Mouse (Mus musculus): ENCODE measurements at regions not wholly inside any gene's neighbourhood (a gene's known extent, or its start where the extent isn't known, plus 50 kb on each side); places are given as distances from the start of the nearest gene placed in this dataset.
"Not testable (repeated sequence)": the region's sequence is repeated elsewhere in the genome, so short reads cannot be mapped to it uniquely, and the experiment has no call there.

DNA sequence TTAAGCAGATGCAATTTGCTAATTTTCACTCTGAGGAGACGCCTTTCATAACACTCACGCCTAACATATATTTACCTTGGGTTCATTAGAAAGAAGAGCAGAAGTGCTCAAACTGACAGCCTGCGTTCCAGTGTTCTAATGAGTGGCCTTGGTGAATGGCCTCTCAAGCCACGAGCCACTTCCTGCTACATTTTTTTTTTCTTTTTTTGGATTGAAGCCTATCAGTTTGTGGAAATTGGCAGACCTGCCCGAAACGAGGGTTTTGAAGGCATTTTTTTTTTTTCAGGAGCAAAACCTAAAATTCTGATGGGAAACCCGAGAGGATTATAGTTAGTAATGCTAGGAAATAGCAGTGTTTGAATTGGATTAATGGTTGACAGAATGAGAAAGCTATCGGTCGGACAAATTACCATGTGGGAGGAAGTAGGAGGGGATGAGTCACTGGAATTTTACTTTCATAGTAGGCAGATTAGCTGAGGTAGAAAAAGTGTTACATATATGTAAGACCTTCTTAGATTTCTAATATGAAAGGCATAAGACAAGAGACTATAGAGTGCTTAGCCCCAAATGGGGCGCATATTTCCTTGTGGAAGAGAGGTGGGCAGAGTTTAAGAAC is 113.7 kb upstream of the Cwc22 start:
- no peak for DNase-seq

DNA sequence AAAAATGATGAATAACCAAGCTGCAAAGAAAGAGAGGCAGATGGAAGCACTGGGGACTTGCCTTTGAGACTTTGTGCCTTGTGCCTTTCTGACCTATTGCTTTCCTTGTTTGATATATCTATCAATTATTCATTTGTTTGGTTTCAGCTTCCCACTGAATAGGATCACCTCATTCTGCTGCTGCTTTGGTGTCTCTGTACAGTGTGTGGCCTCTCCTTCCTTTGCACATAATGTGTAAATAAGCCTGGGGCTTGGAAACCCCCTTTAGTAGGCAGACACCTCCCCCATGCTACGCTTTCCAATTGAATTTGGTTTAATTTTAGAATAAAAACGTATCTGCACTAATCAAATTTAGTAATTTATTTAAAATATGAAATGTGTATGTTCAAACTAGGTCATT is 112.8 kb upstream of the Cwc22 start:
- DNase-seq, result no peak

DNA sequence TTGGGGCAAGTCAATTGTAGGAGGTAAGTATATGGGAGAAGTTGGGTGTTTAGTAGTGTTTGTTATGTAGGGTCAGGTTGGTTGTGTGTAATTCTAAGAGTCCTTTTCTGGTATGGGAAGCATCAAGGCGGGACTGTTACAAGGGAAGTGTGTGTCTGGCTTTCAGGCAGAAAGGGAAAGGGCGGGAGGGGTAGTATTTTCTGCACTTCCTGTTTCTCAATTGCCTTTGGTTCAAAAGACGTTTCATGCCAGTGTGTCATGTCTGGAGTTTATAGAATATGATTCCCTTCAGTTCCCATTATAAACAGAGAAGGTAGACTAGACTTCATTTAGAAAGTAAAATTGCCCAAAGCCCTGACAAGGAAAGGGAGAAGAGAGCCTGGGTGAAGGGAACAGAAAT is 107.7 kb upstream of the Cwc22 start:
- no peak for DNase-seq

DNA sequence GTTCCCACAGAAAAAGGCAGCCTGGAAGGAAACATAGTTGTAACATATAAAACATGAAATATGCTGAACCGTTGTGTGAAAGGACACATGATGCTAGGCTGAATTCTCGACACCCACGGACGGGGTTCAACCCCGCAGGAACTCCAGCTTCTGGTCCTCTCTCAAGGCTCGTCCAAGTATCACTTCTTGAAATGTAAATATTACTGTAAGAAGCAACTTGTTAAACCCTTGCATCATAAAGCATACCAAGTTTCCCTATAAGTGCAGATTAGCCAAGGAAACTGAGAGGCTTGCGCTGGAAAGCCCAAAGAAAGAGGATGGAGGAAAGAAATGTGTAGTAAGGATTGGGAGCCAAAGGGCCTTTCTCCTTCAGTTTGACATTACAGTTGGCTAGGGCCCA is 104.4 kb upstream of the Cwc22 start:
- DNase-seq, result no peak

DNA sequence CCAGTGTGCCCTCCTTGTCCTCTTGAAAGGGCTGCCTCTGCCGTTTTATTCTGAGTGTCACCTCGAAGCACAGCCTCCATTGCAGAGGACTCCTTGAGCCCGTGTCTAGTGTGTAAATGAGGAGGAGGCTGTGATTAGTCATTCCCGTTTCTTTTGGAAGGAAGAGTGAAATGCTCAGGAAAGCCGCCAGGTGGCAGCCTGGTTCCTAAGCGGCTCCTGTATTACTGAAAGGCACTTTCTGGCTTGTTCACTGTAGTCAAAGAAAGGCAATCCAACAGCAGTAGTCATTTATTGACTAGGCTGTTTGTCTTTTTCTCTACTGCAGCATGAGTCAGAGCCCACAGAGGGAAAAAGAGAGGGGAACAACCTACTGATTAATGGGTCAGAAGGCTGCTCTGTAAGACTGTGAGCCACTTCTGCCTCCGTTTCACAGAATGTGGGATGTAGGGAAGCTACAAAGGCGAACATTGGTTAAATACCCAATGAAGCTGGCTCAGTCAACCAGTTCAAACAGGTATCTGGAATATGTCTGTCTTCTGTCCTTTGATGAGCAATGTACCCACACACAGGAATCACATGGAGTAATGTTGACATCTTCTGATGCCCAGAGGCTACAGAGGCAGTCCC is 103.2 kb upstream of the Cwc22 start:
- peak; percentile 93 for DNase-seq

DNA sequence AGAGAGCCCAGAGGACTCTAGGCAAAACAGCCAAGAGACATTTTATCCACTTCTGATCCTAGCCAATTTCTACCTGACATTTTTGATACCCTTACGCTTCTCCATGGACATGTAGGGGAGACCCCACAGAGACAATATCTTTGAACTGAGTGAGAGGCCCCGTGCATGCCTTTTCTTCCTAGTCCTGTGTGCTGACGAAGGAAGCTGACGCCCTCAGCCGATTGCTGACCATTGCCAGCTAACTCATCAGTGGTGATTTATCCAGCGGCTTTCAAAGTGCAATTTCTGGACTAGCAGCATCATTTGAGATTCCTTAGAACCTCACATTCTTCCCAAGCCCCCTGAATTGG is 102.5 kb upstream of the Cwc22 start:
- DNase-seq, result peak; percentile 41 to 62

DNA sequence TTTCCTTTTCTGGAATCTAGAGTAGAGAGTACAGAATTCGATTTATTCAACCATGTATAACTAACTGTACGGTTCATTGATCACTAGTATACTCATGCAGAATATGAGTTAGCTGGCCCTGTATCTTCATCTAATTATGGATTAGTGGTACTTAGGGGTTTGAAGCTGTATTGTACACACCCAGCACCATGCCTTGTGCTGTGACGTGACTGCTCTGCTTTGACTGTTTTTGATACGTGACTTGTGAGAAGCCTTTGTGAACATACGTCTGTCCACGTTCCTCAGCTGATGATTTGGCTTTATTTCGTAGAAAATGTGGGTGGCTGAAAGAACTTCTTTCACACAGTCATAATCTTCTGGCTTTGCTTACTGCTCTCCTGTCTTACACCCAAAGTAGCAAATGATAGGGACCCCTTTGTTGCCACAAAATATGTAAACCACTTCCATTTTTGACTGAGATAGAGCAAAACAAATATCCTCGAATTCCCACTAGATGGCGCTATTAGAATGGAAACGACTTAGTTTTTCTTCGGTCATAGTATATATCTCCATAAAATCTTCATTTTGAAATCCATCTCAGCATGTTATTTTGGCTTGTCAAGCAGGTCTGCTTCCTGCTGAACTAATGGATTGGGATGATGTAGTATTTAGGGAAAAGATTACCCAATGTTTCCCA is 102.0 kb upstream of the Cwc22 start:
- peak; percentile 35 to 80 for DNase-seq

DNA sequence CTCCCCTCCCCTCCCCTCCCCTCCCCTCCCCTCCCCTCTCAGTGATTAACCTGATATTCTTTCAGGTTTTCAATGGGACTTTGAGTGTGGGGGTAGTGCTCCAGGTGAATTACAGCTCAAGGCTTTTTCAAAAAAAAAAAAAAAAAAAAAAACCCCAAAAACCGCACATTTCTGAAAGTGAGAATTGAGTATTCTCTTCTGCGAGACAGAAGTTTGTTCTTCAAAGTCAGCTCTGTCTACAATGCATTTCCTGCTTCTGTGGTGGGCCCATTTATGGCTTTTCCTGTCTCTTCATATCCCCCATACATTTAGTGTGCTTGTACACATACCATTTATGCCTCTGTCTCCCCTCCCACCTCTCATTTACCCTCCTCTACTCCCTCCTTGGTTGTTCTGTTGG is 81.1 kb upstream of the Cwc22 start:
- no peak for DNase-seq

DNA sequence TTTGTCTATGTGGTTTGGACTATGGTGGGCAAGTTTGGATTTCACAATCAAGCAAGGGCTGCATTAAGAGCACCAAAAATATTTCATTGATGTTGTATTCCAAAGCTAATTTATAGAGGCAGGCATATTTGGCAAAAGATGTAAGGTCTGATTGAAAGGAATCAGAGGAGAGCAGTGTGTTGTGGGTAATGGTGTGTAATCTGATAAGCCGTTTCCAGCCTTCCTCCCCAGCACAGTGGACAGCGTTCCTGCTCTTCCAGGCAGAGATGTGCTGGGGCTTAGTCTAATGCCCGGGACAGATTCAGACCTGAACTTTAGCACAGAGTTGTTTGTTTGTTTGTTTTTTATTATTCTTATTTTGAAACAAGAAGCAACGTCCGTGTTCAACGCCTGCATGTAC is 80.6 kb upstream of the Cwc22 start:
- DNase-seq, result no peak

DNA sequence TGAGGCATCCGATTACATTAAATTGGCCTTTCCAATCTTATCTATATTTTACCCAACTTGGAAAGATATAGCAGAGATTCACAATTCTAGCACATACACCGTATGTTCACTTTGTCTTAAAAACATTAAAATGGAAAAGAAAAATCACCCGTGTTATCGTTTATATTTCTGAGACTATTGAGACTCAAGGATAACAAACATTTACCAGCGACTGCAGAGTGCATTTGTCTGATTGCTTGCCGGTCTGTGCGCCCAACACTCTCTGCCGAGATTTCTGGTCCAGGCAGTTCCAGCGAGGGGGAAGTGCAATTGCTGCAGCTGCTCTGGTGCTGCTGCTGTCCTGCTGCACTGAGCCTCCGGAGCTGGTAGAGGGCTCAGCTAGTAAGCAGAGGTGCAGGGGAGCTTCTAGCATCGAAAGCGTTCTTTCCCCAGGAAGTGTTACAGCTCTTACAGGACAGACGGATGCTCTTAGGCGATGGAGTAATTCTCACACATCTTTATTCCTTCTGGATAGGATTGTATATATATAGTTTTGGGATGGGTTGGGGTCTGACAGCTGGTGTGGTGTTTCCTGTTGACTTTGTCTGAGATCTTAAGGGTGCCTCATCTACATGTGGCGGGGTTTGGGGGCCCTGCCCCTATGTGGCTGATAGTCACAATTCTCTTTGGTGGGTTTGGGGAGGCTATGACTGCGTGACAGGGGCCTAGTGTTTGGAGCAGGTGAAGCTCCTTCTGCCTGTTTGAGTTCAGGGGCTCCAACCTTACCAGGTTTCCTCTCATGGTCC is 79.7 kb upstream of the Cwc22 start:
- DNase-seq, result no peak

DNA sequence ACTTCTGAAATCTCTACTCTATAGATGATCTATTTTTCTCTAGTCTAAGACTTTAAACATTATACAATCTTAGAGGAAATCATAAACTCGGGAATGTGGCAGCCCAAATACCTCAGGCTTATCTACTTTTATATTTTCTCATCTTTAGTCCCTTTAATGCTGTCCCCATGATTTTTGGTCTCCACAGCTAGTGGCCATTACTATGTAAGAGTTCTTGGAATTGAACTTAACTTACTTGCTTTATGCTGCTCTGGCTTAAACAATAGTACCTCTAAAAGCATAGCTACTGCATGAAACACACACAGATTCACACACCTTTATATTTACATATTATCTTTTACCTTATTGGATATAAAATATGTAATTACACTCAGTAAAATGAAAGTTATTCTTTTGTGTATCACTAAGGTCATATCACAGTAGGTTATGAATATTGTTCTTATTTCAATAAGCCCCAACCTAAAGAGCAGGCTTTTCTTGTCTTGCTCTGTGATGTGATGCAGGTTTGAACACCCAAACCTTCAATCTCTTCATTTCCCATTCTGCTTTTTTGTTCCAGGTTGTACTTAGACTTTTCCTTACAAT is 78.9 kb upstream of the Cwc22 start:
- no peak for DNase-seq

DNA sequence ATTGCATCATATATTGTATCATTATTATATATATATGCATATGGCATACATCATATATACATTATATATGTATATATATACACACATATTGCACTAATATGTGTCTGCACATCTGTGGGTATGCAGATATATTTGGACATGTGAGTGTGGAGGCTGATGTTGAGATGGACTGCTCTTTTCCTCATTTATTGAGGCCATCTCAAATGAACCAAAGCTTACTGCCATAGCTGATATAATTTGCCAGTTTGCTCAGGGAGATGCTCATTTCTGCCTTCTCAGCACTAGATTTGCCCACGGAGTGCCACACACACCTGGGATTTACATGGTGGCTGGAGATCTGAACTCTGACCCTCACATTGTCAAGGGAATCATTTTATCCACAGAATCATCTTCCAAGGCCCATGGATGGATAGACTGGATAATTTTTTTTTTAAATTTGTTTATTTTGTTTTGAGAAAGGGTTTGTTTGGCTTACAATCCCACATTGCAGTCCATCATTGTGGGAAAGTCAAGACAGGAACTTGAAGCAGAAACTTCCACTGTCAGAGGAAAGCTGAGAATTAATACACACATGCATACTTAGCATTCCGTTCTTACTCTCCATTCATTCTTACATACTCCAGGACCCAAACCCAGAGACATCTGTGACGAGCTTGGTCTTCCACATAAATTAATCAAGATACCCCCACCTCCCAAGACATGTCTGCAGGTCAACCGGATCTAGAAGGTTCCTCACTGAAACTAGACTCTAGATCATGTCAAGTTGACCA is 77.9 kb upstream of the Cwc22 start:
- no peak for DNase-seq

DNA sequence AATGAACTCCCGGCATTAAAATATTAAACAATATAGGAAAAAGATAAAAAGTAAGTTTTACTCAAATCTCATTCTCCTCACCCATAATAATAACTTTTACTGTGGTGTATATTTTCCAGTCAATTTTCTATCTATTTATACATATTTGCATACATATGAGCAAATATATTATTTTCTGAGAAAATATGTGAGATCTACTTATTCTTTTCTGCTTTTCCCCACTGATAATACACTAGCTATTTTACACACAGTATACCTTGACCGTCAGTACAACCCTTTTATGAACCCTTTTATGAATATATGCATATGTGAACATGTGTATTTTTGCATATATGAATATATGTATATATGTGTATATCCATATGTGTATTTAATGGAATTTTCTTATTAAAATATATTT is 77.2 kb upstream of the Cwc22 start:
- DNase-seq, result no peak

DNA sequence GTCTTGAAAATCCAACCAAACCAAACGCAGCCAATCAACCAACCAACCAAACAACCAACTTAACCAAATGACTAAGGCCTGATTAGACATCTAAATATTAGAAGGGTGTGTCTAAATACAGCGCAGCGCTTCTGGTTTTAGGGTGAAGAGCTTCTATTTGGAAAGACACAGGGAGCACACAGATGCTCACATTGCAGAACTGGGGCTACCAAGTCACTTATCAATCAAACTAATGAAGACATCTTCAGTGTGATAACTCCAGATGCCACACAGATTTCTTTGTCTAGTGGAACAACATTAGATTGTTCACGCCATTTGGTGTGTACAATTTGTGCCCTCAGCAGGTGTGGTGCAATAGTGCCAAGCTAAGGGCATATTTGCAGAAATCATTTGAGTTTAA is 76.6 kb upstream of the Cwc22 start:
- no peak for DNase-seq

DNA sequence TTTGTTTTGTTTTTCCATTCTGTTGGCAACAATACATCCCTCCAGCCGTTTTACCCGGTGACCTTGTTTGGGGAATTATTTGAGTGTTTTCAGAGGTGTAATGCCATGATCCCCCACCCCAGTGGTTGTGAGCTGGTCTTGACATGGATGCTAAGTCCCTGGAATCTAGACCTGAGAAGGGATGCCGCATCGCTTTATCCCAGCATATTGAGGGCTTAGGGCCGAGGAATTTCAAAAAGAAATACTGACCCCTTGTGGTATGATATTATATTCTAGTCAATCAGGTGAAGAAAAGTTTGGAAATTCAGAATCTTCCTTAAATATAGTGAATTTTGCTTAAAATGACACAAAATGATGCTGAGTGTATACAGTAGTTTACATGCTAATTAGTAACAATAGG is 75.7 kb upstream of the Cwc22 start:
- peak; percentile 34 to 59 for DNase-seq

DNA sequence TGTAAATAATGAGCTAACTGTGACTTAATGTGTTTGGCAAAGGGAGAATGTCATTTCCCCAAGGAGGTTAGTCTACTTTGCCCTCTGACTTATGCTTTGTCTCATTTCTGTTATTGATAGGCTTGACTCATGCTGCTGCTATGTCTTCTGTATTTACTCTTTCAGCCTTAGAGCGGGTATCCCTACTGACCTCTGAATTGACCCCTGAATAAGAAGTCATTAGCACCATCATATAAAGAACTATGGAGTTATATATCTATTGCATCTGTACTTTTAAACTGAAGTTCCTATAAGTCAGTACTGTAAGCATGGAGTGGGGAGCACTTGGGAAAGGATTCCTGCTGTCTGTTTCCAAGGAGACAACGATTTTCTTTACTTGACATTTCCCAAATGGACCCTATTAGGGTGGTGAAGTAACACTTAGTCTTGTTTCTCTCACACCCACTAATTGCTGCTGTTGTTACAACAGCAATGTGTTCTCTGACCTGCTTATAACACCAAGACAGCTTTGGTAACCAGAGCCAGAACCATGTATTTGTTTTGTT is 75.3 kb upstream of the Cwc22 start:
- DNase-seq, result no peak

DNA sequence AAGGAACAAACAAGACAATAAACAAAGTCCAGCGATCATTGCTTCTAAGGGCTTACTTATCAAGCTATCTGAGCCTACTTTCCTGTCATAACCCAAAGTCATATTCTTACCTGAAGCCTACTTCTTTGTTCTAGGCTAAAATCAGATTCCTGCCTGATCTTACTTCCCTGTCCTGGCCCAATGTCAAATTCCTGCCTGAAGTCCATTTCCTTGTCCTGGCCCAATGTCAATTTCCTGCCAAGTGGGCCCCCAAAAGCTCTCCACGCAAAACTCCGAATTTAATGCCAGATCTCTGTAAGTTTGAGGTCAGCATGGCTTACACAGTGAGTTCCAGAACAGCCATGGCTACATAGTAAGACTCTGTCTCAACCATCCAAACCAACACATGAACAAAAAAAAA is 74.3 kb upstream of the Cwc22 start:
- DNase-seq, result no peak

DNA sequence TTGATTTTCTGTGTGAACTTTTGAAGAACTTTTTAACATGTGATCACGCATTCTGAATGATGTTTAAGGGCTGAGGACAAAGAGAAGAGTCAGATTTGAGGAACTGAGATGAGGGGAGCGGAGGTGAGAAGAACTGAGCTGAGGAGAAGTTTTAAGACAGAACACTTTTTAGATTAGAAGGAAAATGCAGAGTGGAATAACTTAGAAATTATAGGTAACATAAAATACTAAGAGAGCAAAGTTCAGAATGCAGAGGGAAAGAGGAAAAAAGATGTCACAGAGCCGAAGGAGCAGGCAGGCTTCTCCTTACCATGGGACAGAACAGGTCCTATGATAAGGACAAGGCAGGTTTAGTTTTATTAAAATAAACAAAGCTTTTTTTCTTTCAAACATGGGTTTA is 73.7 kb upstream of the Cwc22 start:
- no peak for DNase-seq

DNA sequence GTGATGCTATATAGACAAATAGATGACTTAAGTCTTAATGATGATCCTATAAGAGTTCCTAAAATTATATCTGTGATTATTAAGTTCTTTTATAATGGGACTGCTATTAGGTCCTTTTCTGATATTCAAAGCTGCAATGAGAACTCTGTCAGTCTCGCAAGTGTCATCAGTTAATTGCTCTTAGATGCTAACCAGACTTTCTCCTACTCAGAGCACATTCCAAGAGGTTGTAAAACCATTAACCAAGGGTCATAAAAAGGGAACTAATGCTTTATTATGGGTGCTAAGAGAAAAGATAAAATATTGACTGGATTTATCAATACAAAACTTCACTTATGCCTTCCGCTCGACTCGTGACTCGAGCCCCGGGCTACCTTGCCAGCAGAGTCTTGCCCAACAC is 66.3 kb upstream of the Cwc22 start:
- not testable (repeated sequence) for DNase-seq

DNA sequence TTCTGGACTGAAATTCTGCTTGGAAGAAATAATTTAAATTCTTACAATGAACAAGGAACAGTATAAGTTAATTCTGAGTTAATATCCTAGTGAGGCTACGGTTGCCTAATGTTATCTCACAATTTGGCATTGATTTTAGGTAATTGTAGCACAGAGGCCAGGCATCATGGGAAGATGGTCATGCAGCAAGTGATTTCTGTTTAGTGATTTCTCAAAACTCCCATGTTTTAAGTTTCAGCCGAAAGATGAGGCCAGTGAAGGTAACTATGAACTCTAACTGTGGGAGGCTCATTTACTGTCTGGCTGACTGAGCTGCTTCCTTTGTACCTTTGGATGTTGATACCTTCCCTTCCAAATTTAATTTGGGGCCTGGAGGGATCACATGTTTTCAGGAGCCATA is 65.6 kb upstream of the Cwc22 start:
- DNase-seq, result no peak

DNA sequence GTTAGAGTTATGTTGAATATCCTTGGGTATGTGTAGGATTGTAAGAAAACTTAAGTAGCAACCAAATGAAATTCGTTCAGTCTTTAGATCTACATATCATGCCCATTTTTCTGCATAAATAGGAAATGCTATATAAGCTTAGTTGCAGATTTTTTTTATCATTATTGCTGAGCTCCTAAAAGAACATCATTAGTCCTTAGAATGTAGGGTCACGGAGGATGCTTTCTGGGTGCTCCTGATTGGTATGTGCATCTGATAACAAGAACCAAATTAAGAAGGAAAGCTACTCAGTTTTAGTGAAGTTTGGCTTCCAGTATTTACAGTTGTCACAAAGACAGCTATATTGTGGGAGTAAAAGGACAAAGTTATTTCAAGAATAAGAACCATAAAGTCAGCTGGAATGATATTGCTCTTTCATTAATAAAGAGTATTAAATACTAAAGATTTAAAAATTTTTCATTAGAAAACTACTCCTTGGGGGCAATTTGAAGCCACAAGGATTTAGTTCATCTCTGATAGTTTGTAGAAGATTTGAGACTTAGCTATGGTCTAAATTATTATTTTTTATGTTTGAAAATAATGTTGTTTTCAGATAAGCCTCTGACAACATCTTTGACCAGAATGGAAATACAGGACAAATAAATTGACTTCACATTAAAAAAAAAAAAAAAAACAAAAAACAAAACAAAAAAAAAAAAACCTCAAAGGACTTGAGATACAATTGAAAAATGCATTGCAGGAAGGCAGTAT is 65.1 kb upstream of the Cwc22 start:
- DNase-seq, result no peak

Data from cerebellum, postnatal 10 days (tissue).